19 mouse cellular contexts compared by ENCODE assay signal in the genomic region with DNA sequence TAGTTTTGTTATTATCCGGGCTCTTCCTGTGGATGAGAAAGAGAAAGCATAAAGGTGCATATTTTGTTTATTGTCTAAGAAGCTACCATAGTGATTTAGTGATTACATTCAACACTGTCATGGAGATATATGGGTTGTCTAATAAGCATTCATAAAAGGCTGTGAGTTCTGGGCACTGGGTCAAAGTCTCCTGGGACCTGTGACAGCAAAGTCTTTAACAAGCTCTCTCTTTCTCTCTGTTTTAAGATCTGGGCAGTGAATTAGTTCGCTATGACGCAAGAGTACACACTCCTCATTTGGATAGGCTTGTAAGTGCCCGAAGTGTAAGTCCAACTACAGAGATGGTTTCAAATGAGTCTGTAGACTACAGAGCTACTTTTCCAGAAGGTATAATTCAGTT.
DNase-seq lines count a peak whose midpoint lies in the region; ATAC-seq and TF ChIP-seq lines count a peak whose summit lies in the region.
"Had no signal": no experiment of that assay in that cellular context is flagged by ENCODE, and none has a peak within 500 bp of the region (broad histone marks: within the 10 kb centered on the region; RNA-seq: fewer than 3 reads in every experiment).

No protein-coding gene starts in this region.

- no peaks in the 10 kb centered on the region for H3K9me3 ChIP-seq in lung, postnatal 0 days (ENCODE audit: low read length)
- H3K9me3 ChIP-seq: embryonic facial prominence, embryonic 15.5 days; forebrain, embryonic 13.5 days; G1E; heart, embryonic 12.5 days; midbrain, embryonic 12.5 days; neural tube, embryonic 15.5 days had no signal

- DNase-seq in kidney, adult 11 months = peak; percentile 30
- DNase-seq in kidney, postnatal 10 days = no peak
- peak; percentile 41 for DNase-seq in lung, postnatal 0 days (ENCODE audit: low spot score)
- no peak for DNase-seq in lung, postnatal 4 days
- peak; percentile 59 for DNase-seq in adipocyte (ENCODE audit: low spot score)
- DNase-seq in large intestine, adult 2 months (ENCODE audit: low read depth, low spot score) = peak; percentile 68
- DNase-seq in thymus, adult 2 months = no peak
- DNase-seq: cerebellum, postnatal 14 days; embryo, embryonic 11 days; gastrocnemius, postnatal 36 days had no signal

- H3K4me2 ChIP-seq in lung, postnatal 0 days (replicated peaks; ENCODE audit: low read depth, low read length) = no peak overlapping the region
- H3K4me2 ChIP-seq: embryonic facial prominence, embryonic 15.5 days; forebrain, embryonic 13.5 days; heart, embryonic 12.5 days; midbrain, embryonic 12.5 days; neural tube, embryonic 15.5 days had no signal

- no peak for TF ChIP-seq POLR2A in thymus, adult 2 months (IDR thresholded peaks at IDR 0.05; ENCODE audit: control insufficient read depth, extremely low read depth, insufficient read depth, low read length, poor library complexity)

- no peak overlapping the region for H3K4me3 ChIP-seq in lung, postnatal 0 days (ENCODE audit: low read depth, low read length)
- no peak overlapping the region for H3K4me3 ChIP-seq in thymus, adult 2 months (ENCODE audit: control insufficient read depth, insufficient read depth, low read length)
- H3K4me3 ChIP-seq: embryonic facial prominence, embryonic 15.5 days; forebrain, embryonic 13.5 days; heart, embryonic 12.5 days; midbrain, embryonic 12.5 days; myocyte; neural tube, embryonic 15.5 days had no signal

- no peak overlapping the region for H3K27ac ChIP-seq in lung, postnatal 0 days (ENCODE audit: low read length)
- no peak overlapping the region for H3K27ac ChIP-seq in thymus, adult 2 months (ENCODE audit: control insufficient read depth, insufficient read depth, low read length)
- H3K27ac ChIP-seq: embryonic facial prominence, embryonic 15.5 days; forebrain, embryonic 13.5 days; liver, embryonic 14.5 days; midbrain, embryonic 12.5 days; neural tube, embryonic 15.5 days had no signal

- WGBS in lung, postnatal 0 days = 69% methylated on average over 4 of the region's 4 CpGs
- WGBS in large intestine, adult 2 months = 34% methylated on average over 4 of the region's 4 CpGs
- 98% methylated on average over 4 of the region's 4 CpGs for WGBS in thymus, adult 2 months

- no peaks in the 10 kb centered on the region for H3K36me3 ChIP-seq in lung, postnatal 0 days (ENCODE audit: insufficient read depth, low read length)
- H3K36me3 ChIP-seq in thymus, adult 2 months (ENCODE audit: control insufficient read depth, insufficient read depth, low read length) = no peaks in the 10 kb centered on the region
- H3K36me3 ChIP-seq: embryonic facial prominence, embryonic 15.5 days; G1E; heart, embryonic 12.5 days; midbrain, embryonic 12.5 days; neural tube, embryonic 15.5 days had no signal

- TF ChIP-seq CTCF in lung, postnatal 0 days (IDR thresholded peaks at IDR 0.05) = no peak
- no peak for TF ChIP-seq CTCF in thymus, adult 2 months (IDR thresholded peaks at IDR 0.05; ENCODE audit: borderline replicate concordance, control insufficient read depth, extremely low read depth, insufficient read depth, low read length, poor library complexity)

- H3K9ac ChIP-seq in lung, postnatal 0 days (replicated peaks; ENCODE audit: low read depth) = no peak overlapping the region
- H3K9ac ChIP-seq: embryonic facial prominence, embryonic 15.5 days; forebrain, embryonic 13.5 days; heart, embryonic 12.5 days; liver, embryonic 14.5 days; midbrain, embryonic 12.5 days; neural tube, embryonic 15.5 days had no signal

- no peaks in the 10 kb centered on the region for H3K27me3 ChIP-seq in lung, postnatal 0 days (replicated peaks; ENCODE audit: insufficient read depth, low read length)
- no peaks in the 10 kb centered on the region for H3K27me3 ChIP-seq in thymus, adult 2 months (ENCODE audit: control insufficient read depth, insufficient read depth, low read length)
- H3K27me3 ChIP-seq: embryonic facial prominence, embryonic 15.5 days; forebrain, embryonic 13.5 days; heart, embryonic 12.5 days; midbrain, embryonic 12.5 days; neural tube, embryonic 15.5 days had no signal

- no peak for TF ChIP-seq EP300 in lung, postnatal 0 days (IDR thresholded peaks at IDR 0.05)

- no peaks in the 10 kb centered on the region for H3K4me1 ChIP-seq in lung, postnatal 0 days (ENCODE audit: insufficient read depth, low read depth, low read length)
- H3K4me1 ChIP-seq in thymus, adult 2 months (replicated peaks; ENCODE audit: control insufficient read depth, insufficient read depth, low read length) = no peaks in the 10 kb centered on the region
- H3K4me1 ChIP-seq: midbrain, embryonic 12.5 days had no signal

- ATAC-seq in lung, postnatal 0 days = no peak
- ATAC-seq: CD4-positive, CD25-positive, alpha-beta regulatory T cell, adult 4 months; forebrain, embryonic 13.5 days had no signal

Comparison
In these comparisons a context has a peak if more than half of its experiments do, and no peak if none do; other contexts are left out.
1. DNase-seq: peak in kidney, adult 11 months (single experiment), lung, postnatal 0 days (single experiment), adipocyte (single experiment) and large intestine, adult 2 months (single experiment); none in kidney, postnatal 10 days (single experiment), lung, postnatal 4 days (0 of 2) and thymus, adult 2 months (single experiment).